Mouse (Mus musculus) T-helper 17 cell (primary cell): ENCODE measurements around the gene Cux1.

Source experiments
- in situ Hi-C, 2 experiments: fragments of 300-600 bp; cut with MboI, MseI; formaldehyde crosslinking; loops; 1 replicate in 1 of 2; 2 replicates in 1 of 2; pipeline ENCODE4 v1.15.1; 2025; ENCODE audit warnings: high pct_unique_total_duplicates in 2 of 2

The Cux1 gene

DNA sequence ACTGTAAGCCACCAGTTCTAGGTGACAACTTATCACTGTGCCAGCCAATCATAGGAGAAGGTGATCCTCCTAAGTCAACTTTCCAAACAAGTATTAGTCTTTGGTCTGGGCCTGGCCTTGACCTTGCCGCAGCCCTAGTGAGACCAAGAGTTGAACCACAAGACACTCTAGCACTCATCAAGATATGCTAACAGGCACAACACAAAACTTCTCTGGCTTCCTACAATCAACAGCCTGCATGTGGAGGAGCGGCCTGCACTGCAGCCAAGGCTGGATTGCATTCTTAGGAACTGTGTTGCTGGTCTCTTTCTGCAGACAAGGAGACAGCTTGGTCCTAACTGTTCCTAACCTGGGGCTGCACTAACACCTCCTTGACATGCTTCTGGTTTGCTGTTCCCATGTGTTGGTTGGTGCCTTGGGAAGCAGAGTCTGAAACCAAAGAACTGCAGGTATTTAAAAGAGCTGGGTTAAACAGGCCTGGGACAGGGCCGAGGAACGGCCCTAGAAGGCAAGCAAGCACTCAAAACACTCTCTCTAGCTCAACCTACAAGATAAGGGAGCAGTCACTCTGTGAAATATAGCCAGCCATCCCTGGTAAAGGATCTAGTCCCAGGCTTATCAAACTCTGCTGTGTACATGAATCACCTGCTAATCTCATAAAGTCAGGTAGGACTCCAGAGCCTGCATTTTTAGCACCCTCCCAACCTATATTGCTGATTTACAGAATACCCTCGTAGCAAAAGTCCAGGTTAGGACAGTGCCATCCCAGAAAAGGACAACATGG, 27.0 kb downstream of the Cux1 start:
- in situ Hi-C loops = no loop called here

DNA sequence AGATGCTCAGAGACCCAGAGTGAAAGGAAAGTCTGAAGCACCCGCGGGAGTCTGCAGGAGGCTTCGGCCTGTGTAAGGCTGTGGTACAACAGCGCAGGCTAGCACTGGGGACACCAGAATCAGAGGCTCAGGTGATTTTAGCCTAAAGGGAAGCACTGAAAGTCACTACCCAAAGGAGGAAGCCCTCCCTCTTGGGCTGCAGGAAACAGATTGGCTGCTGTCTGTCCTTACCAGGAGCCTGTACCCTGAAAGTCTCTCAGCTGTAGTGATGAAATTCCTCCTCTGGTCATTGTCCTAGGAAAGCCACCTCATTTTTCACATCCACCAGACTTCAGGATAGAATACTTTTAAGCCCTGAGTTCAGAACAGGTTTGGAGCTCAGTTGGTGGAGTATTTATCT, 30.5 kb downstream of the Cux1 start:
- in situ Hi-C loops = loop anchor here in 1 of 2 experiments (10.0 kb wide), 1 partner anchor 1432 kb away; no protein-coding TSS in a partner anchor

DNA sequence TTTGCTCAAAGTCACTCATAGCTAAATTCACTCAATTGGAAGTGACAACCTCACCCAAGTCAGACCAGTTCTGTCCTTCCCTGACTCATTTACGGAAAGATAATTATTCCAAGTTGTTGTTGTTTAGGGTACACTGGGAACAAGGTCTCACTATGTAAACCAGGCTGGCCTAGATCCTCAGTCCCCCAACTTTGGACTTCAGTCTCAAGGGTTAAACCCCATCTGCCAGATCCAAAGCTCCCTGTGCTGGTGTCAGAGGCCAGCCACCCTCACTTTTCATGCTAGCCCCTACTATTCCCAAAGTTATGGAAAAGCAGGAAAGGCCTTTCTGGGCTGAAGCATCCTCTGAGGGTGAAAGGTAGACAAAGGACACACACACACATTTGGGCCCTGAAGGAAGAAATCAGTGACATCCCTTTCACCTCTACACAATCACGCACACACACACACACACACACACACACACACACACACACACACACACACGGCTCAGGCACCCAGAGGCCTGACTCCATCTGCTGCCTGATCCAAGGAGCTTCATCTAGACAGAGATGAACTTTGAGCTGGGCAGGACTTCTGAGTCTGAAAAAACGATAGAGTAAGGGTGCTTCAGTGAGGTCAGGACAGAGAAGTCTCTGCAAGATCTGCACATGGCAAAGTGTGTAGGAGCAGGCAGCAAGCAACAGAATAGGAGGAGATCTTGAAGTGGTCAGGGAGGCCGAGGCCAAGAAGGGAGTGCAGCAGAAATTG, 31.1 kb downstream of the Cux1 start:
- in situ Hi-C loops = loop anchor here in 1 of 2 experiments (10.0 kb wide), 1 partner anchor 1431 kb away; no protein-coding TSS in a partner anchor

DNA sequence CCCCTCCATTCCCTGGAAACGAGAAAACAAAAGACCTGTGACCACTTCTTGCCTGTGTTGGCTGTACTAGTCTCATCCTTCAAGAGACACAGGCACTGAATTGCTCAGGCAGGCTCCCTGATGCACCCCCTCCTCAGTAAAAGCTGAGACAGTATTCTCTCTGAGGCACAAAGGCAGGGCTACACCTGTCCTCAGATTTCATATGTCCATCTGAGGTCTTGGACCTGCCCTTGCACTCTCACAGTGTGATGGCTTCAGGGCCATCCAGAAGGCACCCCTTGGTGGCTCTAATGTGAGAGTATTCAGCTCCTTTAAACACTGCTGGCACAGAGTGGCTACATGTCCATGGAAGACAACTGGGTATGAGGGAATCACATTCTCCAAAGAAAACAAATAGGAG, 32.1 kb downstream of the Cux1 start:
- in situ Hi-C loops = loop anchor here in 1 of 2 experiments (10.0 kb wide), 1 partner anchor 1430 kb away; no protein-coding TSS in a partner anchor

DNA sequence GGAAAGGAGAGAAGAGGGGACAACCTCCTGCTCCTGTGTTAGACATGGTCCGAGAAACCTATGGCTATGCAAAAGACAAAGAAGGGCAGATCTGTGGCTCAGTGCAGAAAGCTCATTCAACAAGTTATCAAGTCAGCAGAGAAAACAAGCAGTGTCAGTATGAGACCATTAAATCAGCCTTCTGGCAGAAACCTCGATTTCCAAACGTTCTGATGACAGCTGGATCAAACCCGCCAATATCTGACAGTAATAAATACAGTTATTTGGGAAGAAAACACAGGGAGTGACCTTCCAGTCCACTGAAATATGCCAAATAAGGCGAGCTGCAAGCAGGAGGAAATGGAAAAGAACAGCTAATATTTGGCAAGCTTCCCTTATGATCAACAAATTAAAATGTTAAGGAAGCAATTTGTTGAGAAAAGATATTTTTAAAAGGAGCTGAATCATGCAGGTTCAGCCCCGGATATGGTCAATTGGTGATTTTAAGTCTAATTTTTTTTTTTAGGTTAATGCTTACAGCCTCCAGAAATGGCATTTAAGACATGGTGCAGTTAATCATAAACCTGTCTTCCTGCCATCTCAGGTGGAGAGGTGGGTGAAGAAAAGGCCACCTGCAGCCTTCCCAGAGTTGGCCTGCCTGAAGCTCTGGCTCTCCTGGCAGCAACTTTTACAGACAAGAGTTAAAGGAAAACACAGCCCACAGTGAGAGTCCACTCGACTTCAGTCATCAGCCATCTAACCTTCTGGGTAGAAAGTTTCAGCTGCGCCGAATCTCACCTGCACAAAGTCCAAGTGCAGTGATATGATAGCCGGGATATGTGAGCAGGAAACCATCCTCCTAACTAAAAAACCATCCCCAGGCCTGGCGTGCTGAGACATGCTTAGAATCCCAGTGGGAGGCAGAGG, 33.7 kb downstream of the Cux1 start:
- in situ Hi-C loops = loop anchor here in 1 of 2 experiments (10.0 kb wide), 1 partner anchor 1429 kb away; no protein-coding TSS in a partner anchor

DNA sequence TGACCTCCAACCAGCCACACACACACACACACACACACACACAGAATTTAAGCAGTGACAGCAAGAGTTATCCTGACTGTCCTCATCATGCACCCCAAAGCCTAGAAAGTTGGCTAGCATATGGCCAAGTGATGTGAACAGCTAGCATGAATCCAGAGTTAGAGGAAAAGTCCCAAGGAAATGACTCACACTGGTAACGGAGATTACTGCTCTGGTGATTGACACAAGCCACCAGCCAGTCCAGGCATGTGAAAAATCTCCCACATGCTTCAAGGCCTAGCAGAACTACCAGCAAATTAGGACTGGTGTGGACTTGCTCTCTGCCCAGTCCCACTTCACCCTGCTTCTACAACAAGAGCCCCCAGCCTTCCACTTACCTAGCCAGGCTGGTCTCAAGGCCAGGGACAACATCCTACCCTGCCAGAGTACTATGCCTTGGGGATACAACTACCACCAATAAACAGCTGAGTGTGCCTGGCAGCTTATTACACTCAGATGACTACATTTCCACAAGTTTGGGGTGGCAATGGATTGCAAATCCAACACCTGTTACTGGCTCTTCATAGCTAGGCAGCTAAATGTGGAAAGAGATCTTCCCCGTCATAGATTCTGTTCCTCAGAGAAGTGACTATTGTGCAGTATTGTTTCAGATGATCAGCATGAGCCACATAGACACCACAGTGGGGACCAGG, 35.5 kb downstream of the Cux1 start:
- in situ Hi-C loops = loop anchor here in 1 of 2 experiments (10.0 kb wide), 1 partner anchor 1427 kb away; no protein-coding TSS in a partner anchor

DNA sequence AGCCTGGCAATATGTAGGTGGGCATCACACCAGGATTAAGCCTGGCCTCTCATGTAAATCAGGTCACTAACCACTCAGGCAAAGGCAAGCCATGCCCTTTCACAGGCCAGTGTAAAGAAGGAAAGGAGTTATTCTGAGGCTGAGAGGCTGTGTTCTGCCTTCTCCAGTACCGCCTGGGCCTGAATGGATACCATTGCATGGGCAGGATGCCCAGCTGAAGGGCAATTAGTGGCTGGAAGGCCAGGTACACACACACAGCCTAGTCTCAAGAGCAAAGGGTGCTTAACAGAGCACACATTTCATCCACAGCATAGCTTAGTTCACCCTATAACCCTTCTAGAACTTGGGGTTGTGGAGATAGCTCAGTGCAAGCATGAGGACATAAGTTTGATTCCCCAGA, 36.4 kb downstream of the Cux1 start:
- in situ Hi-C loops = loop anchor here in 1 of 2 experiments (10.0 kb wide), 1 partner anchor 1426 kb away; no protein-coding TSS in a partner anchor

DNA sequence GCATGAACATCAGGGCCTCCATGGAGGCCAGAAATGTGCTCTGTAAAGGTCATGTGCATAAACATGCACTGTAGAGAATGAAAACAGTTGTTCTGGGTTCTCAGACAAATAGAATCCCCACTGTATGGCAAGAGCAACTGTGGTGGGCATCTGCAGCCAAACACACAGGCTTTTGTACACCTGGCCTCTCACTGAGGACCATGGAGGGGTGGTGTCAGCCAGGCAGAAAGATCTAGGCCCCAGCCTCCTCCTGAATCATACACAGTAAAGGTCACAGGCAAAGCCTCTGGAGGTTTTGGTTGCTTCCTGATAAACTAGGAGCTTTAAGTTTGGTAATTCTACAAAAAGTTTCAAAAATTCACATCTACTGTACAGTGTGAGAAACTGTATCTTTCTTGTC, 38.1 kb downstream of the Cux1 start:
- in situ Hi-C loops = no loop called here

DNA sequence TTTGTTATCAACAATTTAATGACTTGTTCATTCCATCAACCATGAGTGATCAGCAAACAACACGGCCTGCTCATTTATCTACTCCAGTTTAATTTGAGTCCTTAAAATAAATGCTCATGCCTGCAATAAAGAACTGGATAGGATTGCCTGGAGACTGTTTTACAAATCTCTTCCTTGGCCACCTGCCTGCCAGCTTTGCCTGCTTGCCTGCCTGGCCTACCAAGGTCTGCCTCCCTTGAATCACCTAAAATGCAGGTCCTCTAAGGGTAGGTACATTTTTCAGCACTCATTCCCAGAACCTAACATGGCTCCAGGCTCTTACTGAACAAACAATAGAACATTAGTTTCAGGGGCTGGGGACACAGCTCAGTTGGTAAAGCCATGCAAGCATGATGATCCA, 39.4 kb downstream of the Cux1 start:
- in situ Hi-C loops = no loop called here

DNA sequence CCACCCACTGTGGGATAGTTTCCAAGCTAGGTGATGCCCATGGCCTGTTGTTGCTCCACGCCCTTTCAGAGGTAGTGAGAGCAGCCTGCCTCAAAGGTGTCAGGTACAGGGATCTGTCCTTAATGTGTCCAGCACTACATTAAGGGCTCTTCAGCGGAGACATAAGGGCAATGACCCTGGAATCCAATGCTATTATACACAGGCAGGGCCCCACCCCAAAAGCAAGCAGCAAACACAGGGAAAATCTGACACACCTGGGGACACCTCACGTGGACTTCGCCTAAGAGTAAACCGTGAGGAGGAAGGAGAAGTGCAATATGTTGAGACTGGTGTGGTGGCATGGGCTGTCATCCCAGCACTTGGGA, 40.8 kb downstream of the Cux1 start:
- in situ Hi-C loops = no loop called here

DNA sequence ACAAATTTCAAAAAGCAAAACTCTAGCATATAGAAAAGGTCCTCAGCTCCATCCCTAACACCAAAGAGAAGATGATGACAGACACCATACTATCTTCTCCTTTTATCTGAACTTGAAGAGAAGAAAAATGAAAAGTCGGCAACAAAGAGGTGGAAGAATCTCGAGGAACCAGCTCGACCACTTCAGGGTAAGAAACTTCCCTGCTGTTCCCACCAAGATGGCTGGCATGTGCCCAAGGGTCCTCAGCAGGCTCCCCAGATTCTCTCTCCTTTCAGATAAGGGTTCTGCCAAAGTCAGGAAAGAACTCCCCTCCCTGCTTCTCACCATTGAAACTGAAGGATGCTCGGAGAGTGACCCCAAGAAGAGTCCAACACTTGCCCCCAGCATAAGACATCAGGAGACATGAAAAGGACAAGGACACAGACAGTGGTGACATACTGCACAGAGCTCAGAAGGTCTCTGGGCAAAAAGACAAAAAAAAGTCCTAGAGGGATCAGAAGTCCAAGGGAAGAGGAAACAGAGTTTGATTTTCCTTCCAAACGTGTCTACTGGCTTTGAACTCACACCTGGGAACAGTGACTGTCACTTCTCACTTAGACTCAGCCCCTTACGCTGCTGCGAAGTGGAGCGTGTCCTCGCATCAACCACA, 41.3 kb downstream of the Cux1 start:
- in situ Hi-C loops = no loop called here

DNA sequence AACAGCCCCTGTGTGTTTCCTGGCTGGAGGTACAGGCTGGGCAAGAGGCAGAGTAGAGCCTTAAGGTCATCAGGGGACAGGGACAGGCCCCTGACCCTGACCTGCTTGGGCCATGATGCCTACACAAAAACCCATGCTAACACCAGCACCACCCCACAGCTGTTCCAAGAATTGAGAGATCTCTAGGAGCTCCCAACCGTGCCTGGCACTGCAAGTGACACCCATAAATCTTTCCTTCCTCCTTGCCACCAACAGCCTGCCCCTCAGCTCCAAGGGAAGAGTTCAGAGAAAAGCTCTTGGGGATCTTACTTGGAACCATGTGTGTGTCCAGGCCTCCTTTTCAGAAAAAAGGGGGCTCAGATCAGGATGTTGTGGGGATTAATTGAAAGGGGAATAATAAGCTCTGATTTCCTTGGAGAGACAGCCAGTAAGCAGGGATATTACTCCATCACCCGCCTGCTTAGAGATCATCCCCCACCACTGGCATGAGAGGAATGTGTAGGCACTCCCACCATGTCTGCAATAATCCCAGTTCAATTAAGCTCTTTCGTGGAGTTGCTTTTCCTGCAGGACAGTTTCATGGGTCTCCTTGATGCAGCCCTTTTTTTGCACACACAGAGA, 44.3 kb downstream of the Cux1 start:
- in situ Hi-C loops = no loop called here

DNA sequence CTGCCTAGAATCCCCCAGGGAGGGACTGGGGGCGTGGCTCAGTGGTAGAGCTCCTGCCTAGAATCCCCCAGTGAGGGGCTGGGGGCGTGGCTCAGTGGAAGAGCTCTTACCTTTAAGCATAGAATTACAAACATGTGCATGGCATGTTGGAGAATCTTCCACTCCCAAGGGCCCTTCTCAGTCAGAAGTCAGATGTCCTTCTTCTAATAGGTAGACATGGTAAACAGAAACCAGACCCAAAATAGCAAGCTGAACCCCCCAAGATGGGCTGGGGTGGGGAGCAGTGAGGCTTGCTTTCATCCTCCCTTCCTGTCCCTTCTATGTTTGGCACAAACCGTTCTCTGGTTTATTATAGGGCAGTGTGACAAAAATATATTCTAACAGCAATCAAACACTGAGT, 45.6 kb downstream of the Cux1 start:
- in situ Hi-C loops = no loop called here

DNA sequence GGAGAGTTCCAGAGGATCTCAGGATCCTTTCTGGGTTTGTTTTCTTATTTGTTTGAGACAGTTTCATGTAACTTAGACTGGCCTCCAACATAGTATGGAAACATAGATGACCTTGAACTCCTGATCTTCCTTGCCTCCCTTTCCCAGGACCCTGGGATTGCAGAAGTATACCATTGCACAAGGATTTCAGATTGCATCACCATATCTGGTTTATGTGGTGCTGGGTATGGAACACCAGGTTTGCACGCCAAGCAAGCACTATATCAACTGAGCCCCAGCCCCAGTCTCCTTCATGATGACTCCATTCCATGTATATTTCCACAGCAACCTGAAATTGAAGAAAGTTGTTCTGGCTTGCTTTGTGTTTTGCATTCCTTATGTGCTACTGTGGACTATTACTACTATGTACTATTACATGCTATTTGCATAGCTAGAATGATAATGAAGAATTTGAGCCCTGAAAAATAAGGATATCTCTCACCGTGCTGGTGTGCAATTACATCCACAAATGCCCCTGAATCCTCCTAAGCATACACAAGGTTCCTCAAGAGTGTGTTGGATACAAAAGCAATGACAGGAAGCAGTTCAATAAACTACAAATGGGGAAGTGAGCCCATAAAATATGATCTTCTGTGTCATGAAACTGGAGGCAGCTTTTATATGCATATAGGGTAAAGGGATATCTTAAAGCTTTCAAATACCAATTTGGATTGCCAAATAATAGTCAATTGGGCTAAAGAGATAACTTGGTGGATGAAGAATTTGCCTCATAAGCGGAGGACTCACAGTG, 48.4 kb downstream of the Cux1 start:
- in situ Hi-C loops = no loop called here

DNA sequence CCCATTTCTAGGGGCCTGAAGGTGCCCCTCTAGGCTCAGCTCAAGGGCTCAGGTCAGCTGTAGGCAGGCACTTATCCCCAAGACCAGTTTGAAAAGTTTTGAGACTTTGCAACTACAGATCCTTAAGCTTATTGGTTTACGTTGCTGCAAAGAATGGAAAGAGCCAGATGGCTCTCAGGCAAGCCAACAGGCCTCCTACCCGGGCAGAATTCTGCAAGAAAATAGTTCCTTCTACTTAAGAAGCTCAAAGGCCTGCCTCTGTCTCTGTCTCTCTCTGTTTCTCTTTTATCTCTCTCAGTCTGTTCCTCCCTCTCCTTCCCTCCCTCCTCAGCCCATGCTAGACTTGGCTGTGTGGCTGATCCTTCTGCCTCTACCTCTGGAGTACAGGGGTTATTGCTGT, 49.8 kb downstream of the Cux1 start:
- in situ Hi-C loops = no loop called here

DNA sequence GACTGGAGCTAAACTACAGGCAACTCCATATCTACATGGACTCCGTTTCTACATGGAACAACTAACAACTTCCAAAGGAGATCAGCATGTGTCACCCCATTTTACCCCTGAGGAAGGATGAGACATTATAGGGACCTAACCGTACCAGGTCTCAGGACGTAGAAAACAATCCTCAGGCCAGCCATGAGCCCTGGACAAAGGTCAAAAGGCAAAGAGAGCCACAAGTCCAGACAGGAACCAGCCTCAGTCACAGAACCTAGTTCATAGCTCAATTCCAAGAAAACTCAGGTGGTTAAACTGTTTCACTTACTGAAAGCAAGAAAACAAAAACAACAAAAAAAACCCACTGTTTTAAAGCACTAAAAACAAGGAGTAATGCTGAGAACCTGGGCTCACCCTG, 50.7 kb downstream of the Cux1 start:
- in situ Hi-C loops = no loop called here

DNA sequence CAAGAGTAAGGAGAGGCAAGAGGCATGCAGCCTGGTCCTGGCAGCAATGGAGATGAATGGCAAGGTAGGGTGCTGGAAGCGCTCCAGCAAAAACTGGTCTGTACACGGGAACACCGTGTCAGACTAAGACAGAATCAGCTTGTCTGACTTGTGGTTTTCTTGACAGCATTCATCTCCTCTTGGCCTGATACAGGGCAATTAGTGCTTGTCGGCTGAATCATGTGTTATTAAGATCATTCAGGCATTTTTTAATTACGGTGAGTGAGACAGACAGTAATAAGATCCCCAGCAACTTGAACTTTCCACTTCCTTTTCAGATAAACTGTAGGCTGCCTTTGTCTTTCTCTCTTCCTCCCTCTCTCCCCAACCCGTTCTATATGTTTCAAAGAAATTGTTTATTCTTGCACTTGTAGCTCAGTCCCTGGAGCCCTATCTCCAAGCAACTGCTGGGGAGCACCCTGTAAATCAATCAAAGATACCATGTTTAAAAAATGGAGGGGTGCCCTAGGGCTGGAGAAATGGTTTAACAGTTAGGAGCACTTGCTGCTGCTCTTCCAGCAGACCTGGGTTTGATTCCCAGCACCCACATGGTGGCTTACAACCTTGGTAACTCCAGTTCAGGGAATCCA, 53.1 kb downstream of the Cux1 start:
- in situ Hi-C loops = no loop called here

DNA sequence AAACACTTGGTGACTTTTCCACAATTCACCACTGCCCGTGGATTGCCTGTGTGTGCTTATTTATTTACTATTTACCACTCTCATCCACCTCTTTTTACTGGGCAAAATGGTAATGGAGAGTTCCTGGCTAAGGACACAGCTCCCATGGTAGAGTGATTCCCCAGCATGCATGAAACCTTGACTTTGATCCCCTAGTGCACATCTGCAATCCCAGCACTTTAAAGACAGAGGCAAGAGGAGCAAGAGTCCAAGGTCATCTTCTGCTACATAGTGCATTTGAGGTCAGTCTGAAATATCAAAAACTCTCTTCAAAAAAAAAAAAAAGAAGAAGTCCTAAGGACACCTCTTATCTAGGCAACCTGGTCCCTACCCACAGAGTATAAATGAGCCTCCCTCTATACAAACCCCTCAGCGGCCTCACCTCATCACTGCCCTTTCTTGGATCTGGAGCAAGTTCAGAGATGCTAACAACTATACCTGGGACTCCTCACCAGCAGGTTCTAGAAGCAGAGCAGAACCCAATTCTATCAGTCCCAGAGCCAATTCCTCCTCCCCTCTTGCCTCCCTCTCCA, 55.1 kb downstream of the Cux1 start:
- in situ Hi-C loops = no loop called here
